Mouse (Mus musculus) lung, adult 2 months (tissue): ENCODE measurements around the gene Adcy10.

Source experiments
- CTCF ChIP-seq: fragments of 200-500 bp; IDR thresholded peaks from 2 replicates; pipeline ENCODE4 v1.5.1; 2011; ENCODE audit warnings: mild to moderate bottlenecking, low read length, control low read depth; ENCODE audit not compliant: insufficient read depth
- POLR2A ChIP-seq: fragments of 200-500 bp; IDR thresholded peaks from 2 replicates; pipeline ENCODE4 v1.6.1; 2011; ENCODE audit warnings: low read depth, mild to moderate bottlenecking, control low read depth, low read length, borderline replicate concordance; ENCODE audit errors: extremely low read depth

- TF ChIP-seq POLR2A, result no peak
- TF ChIP-seq CTCF, result no peak
Measured at GRCm38 (mm10) chr1:165616652-165617051, 131.7 kb downstream of the Adcy10 start.
